Mouse (Mus musculus) spleen, adult 12 weeks (tissue): Measurements from ENCODE around the gene Atxn1.

ENCODE experiments used
- DNase-seq: peaks from one replicate; pipeline ENCODE4 v3.0.0; 2022; ENCODE audit warnings: low spot score

Gene Atxn1

DNA sequence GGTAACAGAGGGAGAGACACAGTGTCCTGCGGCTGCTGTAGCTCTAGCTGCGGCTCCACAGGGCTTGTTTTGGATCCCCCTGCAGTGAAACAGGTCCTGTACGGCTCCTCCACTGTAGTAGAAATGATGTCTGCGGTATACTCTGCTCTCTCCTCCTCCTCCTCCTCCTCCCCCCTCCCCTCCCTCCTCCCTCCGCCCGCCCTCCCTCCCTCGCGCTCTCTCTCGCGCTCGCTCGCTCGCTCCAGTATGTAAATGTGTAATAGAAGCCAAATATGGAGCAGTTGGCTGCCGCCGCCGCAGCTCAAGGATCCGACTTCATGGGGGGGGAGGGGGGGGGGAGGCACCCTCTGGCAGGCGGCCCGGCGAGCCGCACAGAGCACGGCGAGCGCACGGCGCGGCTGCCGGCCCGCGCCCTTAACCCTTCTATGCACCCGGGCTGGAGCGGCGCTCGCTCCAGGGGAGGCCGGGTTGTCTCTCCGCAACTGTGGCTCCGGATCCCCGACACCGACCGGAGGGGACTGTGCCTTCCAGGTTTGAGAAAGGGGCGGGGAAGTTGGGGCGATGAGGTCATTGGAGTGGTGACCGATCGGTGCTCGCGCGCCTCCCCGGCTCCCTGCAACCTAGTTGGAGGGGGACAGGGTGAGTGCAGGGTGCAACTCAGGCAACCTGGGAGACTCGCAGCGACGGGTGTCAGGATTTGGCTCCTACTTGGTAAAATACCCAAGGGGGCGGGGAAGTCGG is at the start of gene Atxn1:
Gene Atxn1, minus strand, starts transcription at position 156 of the 741 bp plus-strand sequence.
- peak; percentile 22 for DNase-seq

DNA sequence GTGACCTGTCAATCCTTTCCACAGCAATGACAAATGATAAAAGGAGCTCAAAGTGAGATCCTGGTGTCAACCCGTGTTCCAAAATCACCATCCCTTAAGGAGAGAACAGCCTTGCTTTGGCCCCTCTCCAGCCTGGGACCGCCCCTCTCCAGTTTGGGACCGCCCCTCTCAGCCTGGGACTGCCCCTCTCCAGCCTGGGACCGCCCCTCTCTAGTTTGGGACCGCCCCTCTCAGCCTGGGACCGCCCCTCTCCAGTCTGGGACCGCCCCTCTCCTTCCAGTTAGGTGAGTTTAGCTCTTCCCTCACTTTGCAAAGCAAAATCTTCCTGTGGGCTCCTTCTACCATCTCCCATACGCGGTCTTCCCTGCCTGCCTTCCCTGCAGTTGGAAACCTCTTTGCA is 46.4 kb upstream of the Atxn1 start:
- DNase-seq = no peak

DNA sequence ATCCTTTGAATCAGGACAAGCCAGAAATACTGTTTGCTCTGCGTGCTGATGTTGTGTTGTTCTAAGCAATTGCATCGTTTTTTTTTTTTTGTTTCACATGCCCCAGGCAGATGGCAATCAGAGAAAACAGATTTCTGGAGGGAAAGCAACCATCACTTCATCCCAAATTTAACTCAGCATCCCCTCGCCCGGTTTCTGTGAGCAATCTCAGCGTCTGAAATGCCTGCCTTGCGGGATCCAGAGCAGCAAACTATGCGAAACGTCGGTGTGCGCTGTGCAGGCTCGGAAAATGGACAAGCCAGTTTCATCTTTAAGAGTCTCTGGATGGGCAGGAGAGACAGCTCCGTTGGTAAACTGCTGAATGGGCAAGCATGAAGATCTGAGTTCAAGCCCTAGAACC is 45.3 kb upstream of the Atxn1 start:
- no peak for DNase-seq

DNA sequence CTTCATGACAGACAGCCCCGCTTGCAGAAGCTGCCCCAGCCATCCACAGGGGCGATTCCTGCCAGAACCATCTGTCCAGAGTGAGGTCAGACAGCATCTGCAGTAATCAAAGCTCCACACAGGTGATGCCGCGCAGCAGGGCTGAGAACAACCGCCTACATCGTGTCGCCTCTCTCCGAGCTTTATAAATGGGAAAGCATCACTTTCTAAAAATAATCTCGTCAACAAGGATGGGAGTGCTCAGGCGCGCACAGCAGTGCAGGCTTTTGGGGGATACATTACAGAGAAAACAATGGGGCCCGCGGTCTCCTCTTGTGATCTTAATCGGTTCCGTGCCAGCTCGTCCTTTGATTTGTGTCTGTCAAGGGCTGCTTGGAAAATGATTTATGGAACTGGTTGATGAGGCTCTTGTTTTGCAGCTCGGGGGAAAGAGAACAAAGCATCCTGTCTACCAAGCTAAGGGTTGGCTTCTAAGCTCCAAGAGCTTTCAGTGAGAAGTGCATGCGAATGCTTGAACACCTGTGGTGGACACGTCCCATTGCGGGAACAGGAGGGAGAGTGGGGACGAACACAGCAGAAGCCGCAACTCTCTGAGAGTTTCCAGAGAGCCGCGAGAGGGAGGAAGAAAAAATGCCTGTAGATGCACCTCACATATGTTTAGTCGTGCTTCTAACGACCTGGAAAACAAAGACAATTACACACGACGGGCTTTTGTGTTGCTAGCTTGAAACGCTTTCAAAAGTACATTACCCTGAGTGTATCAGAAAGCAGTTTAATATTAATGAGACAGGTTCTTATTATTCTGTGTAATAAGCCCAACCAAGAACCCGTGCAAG is 44.2 kb upstream of the Atxn1 start:
- DNase-seq = no peak

DNA sequence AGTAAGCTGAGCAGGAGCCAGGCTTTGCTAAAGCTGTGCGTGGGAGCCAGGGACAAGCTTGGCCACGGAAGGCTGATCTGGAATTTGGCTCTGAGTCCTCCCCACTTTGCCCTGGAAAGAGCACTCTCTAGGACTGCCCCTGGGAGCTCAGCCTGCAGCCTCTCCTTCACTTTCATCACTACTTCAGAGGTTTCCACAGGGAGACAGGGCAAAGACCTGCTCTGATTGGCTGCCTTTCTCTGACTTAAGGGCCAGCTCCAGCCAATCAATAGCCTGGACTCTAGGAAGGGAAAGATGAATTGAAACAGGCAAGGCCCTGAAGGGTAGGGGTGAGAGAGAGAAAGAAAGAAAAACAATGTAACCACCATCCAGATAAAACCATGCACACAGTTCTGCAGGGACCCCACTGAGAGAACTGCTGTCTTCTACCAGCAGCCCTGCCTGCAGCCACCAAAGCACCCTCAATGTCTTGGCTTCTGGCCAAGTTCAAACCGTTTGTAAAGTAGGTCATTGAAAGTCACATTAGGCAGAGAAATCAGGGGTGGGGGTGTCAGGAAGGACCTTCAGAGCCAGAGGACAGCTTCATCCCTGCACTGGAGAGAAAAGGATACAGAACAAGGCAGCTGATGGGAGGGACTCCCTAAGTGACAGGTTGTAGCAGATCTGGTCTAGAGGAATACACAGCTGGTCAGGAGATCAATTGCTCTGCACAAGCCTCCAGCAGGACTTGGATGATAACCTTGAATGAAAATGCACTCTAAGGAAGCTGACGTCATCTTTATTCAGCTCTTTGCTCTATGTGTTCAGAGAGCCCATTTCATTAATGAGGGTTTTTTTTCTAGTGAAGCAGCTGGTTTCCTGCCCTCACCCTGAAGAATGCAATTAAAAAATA is 41.6 kb upstream of the Atxn1 start:
- no peak for DNase-seq

DNA sequence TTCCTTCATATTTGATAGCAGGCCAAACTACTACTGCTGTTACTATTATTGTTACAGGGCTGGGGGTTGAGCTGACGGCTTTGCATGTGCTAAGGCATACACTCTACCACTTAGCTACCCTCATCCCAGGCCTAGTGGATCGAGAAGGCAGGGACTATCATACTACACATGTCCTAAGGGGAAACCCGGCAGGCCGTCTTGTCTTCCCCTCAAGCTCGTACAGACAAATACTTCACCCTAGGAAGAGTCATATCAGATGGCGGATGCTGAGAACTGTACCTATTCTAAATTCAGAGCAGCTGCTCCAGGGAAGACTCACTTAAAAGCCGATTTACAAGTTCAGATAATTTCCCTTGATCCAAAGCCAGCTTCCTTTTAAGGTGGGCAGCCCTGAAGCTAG is 40.8 kb upstream of the Atxn1 start:
- DNase-seq = no peak

DNA sequence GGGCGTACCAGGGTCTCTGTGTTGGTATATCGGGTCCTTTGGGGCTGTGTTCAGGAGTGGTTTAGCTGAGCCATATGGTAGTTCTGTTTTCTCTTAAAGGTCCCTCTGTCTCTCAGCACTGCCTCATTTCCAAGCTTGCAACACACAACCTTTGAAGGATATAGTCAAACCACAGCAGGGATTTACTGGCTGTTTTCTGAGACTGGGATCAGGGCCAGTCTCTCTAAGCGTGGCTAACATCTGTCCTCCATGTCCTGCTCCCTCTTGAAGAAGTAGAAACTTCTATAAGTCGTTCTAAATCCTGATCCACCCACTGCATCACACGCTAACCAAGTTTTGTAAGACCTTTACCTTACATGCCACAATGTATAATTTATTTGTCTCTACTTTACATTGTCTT is 36.5 kb upstream of the Atxn1 start:
- DNase-seq = no peak

DNA sequence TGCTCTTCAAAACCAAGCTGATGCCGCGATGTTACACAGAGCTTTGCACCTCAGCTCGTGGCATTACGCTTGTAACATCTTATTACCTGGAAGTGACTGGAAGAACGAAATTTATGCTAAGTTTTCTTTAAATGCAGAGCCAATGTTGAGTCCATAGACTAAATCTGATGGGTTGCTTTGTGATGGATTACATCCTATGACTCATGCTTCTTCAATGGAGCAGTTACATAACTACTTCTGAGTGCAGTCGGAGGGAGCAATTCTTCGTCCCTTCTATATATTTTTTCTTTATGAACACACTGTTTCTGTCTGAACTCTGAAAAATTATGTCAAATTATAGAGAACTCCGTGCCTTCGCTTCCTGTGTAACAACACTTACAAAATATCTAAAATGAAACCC is 28.1 kb upstream of the Atxn1 start:
- no peak for DNase-seq

DNA sequence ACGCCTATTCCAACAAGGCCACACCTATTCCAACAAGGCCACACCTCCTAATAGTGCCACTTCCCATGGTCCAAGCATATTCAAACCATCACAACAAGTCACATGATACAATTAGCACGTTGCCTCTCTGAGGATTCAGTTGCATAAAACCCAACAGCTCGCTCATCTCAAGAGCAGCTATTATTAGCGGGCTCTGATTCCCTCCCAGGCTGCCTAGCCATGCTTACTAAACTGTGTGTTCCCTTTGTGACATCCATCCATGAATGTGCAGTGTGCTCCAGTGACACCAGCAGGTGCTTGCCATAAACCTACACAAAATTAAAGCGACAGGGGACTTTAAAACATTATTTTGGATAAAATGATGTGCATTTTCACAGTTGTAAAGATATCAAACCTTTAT is 25.7 kb upstream of the Atxn1 start:
- no peak for DNase-seq

DNA sequence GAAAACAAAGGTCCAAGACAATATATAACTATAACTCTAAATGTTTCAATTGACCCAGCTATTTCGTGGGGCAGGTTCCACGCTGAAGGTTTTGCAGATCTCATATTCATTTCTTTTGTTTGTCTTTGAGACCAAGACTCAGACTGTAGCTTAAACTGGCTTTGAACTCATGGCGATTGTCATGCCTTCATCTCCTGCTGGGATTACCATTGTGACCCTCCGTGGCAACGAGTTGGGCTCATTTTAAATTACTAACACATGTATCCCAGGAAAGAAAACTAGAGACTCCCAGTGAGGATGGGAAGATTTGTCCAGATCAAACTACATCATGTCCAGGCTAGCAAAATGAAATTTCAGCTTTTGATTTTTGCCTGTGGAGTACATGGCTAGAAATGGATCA is 14.4 kb upstream of the Atxn1 start:
- no peak for DNase-seq

DNA sequence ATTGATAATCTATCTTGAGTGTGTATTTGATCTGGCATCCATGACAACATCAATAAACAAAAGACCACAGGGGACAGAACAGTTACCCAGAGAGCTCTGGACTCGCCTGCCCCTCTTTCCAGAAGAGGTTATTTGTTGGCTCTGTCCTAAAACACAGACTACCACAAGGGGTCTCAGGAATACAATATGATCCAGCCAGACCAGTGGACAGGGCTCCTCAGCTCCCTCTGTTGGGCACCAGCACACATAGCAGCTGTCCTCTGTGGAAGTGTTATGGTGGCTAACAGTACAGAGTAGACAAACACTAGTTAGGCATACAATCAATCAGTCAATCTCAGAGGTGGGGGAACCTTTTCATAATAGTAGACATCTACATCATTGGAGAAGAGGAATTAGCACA is 12.1 kb upstream of the Atxn1 start:
- DNase-seq = no peak

DNA sequence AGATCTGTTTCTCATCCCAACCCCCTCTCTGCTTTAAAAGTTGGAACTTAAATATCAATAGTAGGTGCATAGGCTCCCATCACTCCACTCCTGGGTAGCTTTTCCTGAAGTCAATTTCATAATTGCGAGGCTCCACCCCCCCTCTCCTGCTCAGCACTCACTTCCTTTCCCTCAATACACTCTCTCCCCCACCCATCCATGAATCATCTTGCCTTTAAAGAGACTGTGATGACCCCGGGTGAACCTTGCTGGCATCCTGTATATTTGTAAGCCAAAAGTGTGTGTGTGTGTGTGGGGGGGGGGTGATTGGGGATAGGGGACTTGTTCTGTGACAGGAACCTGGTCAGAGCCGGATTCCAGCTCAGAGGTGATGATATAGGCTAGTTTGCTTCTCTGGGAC is 9.8 kb upstream of the Atxn1 start:
- DNase-seq = no peak

DNA sequence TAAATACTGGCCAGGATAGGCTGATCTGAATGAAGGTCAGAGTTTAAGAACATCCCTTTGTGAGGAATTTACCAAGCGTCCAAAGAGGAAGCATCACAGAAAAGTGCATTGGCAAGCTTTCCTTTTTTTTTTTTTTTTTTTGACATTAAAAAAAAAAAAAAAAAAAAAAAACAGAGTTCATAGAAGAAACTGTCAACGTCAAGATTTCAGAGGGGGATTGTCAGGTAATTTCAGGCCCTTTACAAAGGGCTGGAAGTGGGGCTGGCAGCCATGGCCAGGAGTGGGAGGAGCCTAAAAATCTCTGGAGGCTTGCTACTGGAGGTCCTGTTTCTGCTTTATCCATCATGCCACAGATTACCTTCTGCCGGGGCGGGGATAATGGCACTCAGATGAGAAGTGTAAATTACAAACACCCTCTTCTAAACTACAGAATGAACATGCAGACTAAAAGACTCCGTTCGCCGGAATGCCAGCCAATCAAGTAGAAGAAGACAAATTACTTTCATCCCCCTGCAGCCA is 9.2 kb upstream of the Atxn1 start:
- no peak for DNase-seq

DNA sequence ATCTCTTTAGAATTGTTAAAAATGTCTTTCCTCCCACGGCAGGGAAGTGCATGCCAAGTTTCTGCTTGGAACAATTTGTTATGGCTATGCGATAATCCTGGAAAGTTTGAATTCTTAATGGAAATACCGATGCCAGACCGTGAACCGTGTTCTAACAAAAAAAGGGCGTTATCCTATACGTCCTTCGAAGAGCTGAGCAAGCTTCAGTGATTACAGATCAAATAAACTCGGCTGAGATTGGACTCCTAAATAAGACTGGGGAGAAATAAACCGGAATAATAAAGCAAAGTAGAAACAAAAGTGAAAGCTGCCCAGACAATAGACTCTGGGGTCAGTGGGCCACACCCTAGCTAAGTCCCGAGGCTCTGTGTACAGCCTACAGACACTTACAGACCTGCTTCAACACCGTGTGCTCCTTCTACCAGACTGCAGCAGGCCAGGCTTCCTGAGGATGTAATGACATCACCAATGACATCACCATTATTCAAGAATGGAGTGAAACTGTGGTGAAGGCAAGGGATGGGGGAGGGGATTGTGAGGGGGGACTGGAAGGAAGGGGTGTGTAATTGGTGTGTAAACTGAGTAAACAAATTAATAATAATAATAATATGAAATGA is 6.2 kb upstream of the Atxn1 start:
- no peak for DNase-seq

DNA sequence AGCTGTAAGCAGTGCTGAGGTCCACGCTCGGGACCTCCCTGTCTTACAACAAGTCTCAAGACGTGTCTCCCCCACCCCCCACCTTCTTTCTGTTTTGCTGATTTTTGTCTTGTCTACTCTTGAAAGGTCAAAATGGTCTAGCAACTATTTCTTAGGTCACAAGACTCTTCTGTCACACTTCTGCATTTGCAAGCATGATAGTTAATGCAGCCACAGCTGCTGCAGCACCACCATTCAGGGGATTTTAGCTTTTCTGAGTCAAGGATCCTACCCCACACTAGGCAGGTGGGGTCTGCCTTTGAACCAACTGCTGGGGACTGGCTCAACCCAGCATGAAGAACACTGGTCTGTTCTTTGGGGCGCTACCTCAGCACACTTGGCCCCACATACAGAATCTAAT is 3.4 kb upstream of the Atxn1 start:
- DNase-seq = no peak

DNA sequence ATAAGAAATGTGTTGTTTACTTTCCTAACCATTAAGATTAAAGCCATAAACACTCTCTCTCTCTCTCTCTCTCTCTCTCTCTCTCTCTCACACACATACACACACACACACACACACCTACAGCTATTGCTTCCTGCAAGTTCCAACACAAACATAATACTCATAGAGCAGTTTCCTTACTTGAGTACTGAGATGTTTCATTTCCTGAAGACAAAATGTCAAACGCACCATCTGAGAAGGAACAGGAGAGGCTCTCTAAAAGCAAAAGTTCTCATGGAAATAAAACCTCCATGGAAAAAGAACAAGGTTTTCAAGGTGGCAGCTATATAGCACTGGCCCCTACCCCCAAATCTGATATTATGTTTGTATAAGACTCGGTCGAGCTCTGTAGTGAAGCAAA is 2.6 kb upstream of the Atxn1 start:
- no peak for DNase-seq

DNA sequence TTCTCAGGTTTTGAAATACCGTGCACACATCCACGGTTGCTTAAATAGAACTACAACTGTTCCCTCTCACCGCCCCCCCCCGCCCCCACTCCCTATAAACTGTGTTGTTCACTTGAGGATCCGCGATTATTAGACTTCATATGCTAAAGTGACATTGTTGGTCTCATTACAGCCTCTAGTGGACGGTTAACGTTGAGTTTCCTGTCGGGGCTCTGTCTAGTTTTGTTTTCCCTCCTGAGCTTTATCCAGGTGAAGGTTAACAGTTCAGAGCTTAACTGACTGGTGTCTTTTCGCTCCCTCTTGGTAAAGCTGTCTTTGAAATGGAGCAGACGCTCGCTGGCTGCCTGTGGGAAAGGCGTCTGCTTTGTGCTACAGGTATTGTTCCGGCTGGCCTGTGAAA is 1.8 kb upstream of the Atxn1 start:
- no peak for DNase-seq

DNA sequence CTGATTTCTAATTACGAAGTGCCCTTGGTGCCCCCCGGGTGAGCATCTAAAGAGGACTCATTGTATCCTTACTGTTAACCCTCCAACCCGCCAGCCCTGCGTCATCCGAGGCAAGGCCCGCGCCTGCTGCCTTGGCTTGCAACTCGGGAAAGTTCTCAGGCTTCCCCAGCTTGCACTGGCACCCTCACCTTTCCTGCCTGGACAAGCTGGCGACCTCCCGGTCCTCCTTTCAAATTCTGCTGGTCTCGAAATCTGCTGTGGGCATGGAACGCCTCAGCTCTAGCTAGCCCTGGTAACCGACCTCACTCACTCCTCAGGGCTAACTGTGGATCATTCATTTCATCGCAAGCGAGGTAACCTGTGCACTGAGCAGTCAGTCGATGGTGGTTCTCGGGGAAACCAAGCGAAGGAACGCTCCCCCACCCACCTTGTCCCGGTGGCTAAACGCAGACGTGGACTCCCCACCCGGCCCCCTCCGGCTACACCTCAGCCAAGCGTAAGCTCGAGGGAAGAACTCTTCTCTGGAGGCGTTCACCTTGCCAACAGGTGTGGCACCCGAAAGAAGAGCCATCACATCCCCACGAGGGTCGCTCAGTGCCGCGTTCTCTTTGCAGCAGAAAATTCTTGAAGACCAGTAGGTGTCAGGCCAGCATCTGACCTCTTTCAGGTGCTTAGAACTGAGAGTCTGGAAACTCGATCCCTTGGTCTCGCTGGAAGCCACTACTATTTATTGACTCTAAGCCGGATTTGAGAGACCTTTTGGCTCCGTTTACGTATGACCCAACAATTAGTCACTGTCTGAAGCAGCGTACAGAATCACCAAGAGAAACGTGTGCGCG is 1.0 kb upstream of the Atxn1 start:
- DNase-seq = peak; percentile 5

DNA sequence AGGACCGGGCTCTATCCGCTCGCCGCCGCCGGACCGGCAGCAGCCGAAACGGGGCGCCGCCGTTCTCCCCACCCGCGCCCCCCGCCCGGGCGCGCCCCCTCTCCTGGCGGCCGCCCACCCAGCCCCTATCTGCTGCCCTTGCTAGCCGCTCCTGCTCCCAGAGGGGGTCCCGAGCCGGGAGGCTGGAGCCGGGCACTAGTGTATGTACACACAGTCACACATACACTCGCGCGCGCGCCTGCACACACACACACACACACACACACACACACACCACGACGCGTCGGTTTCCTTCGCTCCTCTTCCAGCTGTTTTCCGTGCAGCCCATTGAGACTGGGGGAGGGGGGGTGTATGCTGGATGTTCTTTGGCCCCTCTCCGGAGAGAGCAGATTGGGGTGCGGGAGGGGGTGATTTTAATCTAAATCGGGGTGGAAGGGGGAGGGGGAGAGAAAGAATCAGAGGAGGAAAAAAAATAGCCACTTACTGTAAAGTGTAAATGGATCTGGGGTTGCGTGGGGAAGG is 416 bp downstream of the Atxn1 start:
- DNase-seq = no peak

DNA sequence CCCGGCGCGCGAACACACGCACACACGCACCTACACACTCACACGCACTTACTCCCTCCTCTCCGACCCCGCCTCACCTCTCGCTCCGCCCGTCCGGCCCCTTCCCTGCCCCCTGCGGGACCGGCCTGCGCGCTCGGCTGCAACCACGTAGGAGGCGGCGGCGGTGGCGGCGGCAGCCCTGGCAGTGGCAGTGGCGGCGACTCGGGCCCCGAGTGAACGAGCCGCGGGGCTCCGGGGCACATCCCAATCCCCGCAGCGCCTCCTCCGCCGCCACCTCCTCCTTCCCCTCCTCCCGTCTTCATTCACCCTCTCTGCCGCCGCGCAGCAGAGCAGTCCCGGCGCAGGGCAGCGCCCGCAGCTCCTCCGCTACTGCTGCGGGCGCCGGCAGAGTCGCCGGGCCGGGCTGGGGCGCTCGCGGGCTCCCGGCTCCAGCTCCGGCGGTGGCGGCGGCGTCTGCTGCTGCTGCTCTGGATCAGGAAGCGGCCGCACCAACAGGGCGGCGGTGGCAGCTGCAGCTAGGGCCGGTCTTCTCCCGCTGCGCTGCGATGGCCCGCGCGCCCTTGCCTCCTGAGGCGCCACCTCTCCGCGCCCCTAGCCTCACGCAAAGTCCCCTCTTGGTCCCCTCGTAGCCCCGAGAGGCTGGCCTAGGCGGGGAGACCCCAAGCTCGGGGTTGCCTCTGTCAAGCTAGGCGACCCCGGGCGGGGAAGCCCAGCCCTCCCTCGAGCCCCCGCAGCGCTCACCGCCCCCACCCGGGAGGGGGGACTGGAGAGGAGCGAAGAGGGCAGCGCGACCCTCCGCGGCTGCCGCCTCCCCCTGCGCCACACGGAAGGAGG is 1.1 kb downstream of the Atxn1 start:
- peak; percentile 26 for DNase-seq
